Mouse (Mus musculus) testis, postnatal 14 days (tissue): Measurements from ENCODE around the gene Lbr.
"Not testable (repeated sequence)": the region's sequence is repeated elsewhere in the genome, so short reads cannot be mapped to it uniquely, and the experiment has no call there.

ENCODE experiments used
- DNase-seq: peaks from one replicate; pipeline ENCODE4 v3.0.0; 2021; ENCODE audit warnings: low spot score

Lbr gene

DNA sequence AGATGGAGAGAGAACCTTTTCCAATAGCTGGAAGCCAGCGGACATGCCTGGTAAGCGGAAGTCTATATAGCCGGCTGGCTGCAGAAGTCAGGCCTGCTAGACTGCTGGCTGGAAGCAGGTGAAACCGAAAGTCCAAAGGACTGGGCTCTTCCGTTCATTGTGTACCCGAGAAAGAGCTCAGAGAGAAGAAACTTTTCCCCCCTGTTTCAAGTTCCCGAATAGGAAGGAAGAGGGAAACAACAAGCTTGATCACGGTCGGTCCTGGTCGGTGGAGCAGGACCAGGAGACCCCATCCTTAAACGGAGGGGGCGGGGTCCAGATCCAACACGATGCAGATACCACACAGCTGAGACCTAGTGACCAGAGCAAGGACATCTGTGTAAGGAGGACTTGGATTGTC lies 9.6 kb upstream of the Lbr start:
- DNase-seq: no peak

DNA sequence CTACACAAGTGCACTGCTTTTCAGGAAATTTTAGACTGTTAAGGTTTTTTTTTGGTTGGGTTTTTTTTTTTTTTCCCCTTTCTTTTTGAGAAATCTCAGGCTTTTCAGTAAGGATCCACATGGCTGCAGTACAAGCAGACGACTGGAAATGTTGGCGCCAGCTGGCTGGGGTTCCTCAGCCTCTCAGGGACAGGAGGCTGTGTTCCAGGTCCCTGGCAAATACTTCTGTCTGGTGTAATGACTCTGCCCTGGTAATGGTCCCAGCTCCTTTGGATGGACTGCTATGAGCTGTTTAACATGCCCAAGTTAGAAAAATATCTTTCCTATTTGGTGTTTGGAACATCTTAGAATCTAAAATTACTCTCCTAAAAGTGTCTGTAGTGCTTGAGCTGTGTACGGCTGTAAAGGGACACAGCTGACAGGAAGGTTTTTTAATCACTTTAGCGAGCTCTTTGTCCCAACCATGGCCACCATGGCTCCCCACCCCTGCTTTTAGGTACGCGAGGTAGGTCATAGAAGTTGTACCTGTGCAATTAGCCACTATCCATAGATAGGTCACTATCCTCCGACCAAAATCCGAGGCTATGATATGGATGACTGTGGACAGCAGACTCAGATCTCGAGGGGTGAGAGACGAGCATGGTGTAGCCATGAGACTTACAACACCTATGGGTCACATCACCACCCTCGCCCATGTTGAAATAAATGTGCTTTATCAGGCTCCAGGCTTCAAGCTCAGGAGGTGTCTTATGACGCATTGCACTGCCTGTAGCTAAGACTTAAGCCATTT lies 8.9 kb upstream of the Lbr start:
- DNase-seq: peak; percentile 51

GRCm38 (mm10) chr1:181850441-181850840 lies 7.6 kb upstream of the Lbr start:
- DNase-seq: no peak

GRCm38 (mm10) chr1:181848210-181848609 lies 5.4 kb upstream of the Lbr start:
- DNase-seq: no peak

DNA sequence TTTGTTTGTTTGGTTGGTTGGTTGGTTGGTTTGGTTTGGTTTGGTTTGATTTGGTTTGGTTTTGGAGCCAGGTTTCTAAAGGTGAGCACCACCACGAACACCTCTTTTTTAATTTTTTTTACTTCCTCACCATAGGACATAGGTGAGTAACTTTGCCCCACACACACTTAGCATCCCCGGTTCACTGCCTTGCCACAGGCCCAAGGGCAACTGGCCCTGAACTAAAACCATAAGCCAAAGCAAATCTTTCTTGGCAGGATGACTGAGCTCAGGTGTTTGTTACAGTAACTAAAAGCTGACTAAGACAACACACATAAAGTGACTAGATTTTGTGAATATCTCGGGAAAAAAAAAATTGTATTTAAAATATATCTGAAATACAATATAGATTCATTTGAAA lies 4.5 kb upstream of the Lbr start:
- no peak for DNase-seq

- no peak for DNase-seq
These were observed 2.9 kb upstream of the Lbr start for GRCm38 (mm10) chr1:181845767-181846166.

- peak; percentile 38 for DNase-seq
These were observed 2.2 kb upstream of the Lbr start for GRCm38 (mm10) chr1:181844874-181845547.

DNA sequence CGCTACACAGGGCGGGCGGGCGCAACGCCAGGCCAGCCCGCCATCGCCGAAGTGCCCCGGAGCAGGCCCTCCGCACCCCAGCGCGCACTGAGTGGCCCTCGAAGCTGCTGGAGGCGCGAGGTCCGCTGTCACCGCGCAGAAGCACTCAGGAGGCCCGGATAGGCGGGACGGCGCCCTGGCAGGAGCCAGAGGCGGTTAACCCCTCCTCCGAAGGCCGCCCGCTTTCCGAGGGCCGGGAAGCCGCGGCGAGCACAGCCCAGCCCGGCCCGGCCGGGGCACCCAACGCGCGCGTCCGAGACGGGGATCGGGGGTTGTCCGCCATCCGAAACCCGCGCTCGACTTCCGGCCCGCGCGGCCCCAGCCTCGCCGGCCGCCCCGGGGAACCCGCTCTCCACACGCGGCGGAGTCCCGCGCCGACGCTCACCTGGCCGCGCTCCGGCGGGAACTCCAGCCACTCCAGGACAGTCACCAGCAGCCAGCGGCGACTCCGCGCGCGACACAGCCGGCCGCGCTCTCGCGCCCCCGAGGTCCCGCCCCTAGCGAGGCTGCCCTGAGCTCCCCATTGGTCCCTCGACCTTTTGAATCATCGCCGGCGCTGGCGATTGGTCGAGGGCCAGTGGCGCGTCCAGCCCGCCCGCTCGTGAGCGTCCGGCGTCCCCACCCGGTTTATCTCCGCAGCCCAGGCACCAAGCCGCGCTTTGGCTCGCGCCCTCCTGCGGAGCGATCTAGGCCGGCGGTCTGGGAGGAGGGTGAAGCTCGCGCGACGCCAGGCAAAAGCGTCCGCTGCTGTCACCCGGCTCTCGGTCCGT lies 778 bp downstream of the Lbr start:
- peak; percentile 96 for DNase-seq

- no peak for DNase-seq
These were observed 1.4 kb downstream of the Lbr start for GRCm38 (mm10) chr1:181841396-181841795.

- no peak for DNase-seq
These were observed 3.0 kb downstream of the Lbr start for GRCm38 (mm10) chr1:181839746-181840366.

GRCm38 (mm10) chr1:181838111-181838510 lies 4.7 kb downstream of the Lbr start:
- no peak for DNase-seq

GRCm38 (mm10) chr1:181833143-181833542 lies 9.7 kb downstream of the Lbr start:
- DNase-seq: no peak

DNA sequence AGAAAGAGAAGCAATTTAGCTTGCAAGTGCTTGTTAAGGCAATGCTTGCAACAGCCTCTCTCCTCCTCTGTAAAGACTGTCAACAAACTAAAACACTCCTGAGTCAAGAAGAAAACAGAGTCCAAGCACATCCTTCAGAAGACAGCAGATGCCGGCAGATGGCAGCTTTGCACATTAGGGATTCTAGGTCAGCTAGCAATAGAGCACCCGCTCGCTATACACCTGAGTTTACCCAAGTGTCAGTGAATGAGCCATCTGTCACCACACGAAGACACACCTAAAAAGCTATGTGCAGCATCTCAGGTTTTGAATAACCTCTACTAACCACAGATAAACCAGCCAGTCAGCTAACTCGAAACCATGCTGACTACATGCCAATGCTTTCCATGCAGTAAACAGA lies 10.1 kb downstream of the Lbr start:
- DNase-seq: no peak

GRCm38 (mm10) chr1:181828365-181828764 lies 14.5 kb downstream of the Lbr start:
- DNase-seq: no peak

DNA sequence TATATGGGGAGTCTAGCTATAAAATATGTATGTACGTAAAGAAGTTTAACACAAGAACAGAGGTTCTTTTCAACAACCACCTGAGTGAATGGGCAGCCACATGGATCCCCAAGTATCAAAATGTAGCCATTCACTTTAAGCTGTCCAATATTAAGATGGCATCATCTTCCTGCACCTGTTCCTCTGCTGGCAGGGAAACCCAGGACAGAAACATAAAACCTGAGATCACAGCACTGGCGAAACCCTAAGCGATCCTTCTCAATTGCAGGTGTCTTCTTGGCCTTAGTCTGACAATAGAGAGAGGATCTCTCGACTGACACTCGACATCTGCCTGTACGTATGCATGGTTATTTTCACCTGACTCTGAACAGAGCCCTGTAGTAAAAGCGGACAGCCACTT lies 16.1 kb downstream of the Lbr start:
- DNase-seq: no peak

GRCm38 (mm10) chr1:181811481-181812223 lies 31.2 kb downstream of the Lbr start:
- DNase-seq: no peak

DNA sequence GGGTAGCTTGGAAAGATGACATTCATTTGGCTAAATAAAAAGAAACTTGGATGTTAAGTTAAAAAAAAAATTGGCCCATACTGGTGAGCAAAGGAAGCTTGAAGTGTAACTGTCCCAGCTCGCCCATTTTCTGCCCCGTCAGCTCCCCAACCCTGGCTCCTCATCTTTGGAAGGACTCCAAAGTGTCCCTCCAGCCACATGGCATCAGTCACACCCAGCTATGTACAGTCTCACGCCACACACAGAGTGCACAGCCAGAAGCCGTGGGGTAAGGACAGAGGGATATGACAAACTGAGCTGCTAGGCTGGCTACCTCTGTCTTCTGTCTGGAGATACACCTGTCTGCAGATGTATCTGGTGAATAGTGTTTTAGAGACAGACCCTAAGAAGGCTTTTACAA lies 42.2 kb downstream of the Lbr start:
- no peak for DNase-seq

DNA sequence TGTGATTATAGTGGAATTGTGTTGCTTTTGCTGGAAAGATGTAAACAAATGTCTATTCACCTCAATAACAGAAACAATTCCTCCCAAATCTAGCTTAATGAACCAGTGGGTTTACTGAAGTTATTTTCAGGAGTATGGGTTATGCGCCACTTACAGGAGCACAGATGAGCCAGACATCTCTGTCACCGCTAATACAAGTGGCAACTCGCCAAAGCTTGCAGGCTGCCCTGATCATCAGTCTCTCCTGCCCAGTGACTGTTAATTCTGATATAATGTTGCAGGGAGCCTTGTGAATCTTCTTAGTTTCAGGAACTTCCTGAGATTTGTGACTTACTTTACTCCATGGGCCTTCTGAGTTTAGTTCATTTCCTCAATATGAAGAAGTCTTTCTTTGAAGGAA lies 42.9 kb downstream of the Lbr start:
- no peak for DNase-seq

DNA sequence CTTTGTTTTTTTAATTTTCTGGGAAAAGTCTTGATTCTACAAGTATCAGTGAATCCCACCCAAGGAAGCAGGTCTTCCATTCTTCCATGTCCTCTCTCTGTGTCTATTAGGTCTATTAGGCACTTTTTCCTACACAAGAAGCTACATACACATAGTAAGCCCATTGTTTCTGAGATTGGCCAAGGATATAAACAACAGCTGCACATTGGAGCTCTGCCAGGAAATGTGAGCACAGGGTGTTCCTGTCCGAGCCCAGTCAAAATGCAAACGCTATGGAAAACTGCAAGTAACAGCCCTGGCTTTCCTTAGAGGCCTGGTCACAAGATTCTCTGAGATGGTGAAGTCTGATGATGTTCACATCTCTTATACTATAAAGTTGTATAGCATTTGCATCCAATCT lies 49.3 kb downstream of the Lbr start:
- peak; percentile 72 for DNase-seq

GRCm38 (mm10) chr1:181789952-181790351 lies 52.9 kb downstream of the Lbr start:
- no peak for DNase-seq

DNA sequence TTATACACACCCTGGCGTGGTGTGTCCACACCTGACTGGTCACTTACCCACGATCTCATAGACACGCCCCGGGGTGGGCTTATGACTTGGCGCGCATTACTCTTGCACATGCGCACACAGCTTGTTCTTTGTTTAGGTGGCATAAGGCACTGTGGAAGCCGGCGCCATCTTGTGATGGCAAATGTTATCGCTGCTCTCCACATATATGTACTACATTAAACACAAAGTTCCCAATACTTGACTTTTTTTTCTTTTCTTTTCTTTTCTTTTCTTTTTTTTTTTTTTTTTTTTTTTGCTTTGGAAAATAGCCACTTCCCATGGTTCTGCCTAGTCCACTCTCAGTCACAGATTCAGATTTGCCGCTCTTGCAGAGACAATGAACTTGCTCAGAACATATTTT lies 60.2 kb downstream of the Lbr start:
- not testable (repeated sequence) for DNase-seq

GRCm38 (mm10) chr1:181776541-181776940 lies 66.3 kb downstream of the Lbr start:
- DNase-seq: no peak
